Mouse (Mus musculus) liver, embryonic 16.5 days (tissue): ENCODE measurements around the gene Fam240a. TPM values are rescaled to one million over a fixed set of nuclear protein-coding genes. Genes with fewer than 3 reads are reported as not detected.

ENCODE experiments used
- ATAC-seq: fragments of 200-750 bp; cut with Nextera tagmentation; 2 replicates; pipeline ENCODE4 v1.8.0; 2017; ENCODE audit warnings: low read depth, mild to moderate bottlenecking, moderate number of reproducible peaks, moderate library complexity
- H3K27ac ChIP-seq: fragments of 300-500 bp; sonication (generic); 2 replicates; pipeline ENCODE4 v1.5.1; 2014; ENCODE audit warnings: mild to moderate bottlenecking, low read length
- H3K27me3 ChIP-seq: fragments of 300-500 bp; sonication (generic); 2 replicates; pipeline ENCODE4 v1.6.1; 2014; ENCODE audit warnings: low read depth, low read length, mixed read lengths; ENCODE audit not compliant: control insufficient read depth, insufficient read depth
- H3K36me3 ChIP-seq: fragments of 300-500 bp; sonication (generic); 2 replicates; pipeline ENCODE4 v1.6.1; 2014; ENCODE audit warnings: mild to moderate bottlenecking; ENCODE audit not compliant: control insufficient read depth, insufficient read depth
- H3K4me1 ChIP-seq: fragments of 300-500 bp; sonication (generic); 2 replicates; pipeline ENCODE4 v1.6.1; 2014; ENCODE audit warnings: low read depth, low read length, mixed read lengths; ENCODE audit not compliant: control insufficient read depth
- H3K4me2 ChIP-seq: fragments of 300-500 bp; sonication (generic); 2 replicates; pipeline ENCODE4 v1.6.1; 2014; ENCODE audit warnings: low read depth, low read length, mixed read lengths
- H3K4me3 ChIP-seq: fragments of 300-500 bp; sonication (generic); 2 replicates; pipeline ENCODE4 v1.5.1; 2014; ENCODE audit warnings: low read depth, mild to moderate bottlenecking, low read length
- H3K9ac ChIP-seq: fragments of 300-500 bp; sonication (generic); 2 replicates; pipeline ENCODE4 v1.6.1; 2014; ENCODE audit warnings: low read depth, low read length
- H3K9me3 ChIP-seq: fragments of 300-500 bp; sonication (generic); replicated peaks from 2 replicates; pipeline ENCODE4 v1.6.1; 2016; ENCODE audit warnings: low read length; ENCODE audit not compliant: control insufficient read depth
- WGBS: fragments of 180-500 bp; shearing (Covaris S2); extraction: QIAGEN DNeasy Blood & Tissue Kit; methylation state at CpG from one replicate; pipeline ENCODE4 v1.1.7; 2014; ENCODE audit not compliant: insufficient replicate concordance; 5-methylcytosine and 5-hydroxymethylcytosine counted together
- polyA plus RNA-seq: library from polyadenylated mRNA; unstranded; fragments of >200 nt; fragmentation: Nextera tagmentation; extraction: Ambion mirVana; gene quantifications from 2 replicates; pipeline ENCODE4 v1.2.1, GENCODE M21; 2015

The Fam240a gene
- polyA plus RNA-seq, 1 experiment from 2014 or later = not detected

GRCm38 (mm10) chr9:110931573-110931972, 14.9 kb upstream of the Fam240a start:
- no peaks in the 10 kb centered on the region for H3K36me3 ChIP-seq
- H3K9ac ChIP-seq = no peak overlapping the region
- H3K4me1 ChIP-seq = no peaks in the 10 kb centered on the region
- 59% methylated on average over 6 of the region's 6 CpGs for WGBS
- H3K9me3 ChIP-seq = no peaks in the 10 kb centered on the region
- H3K27ac ChIP-seq = no peak overlapping the region
- H3K27me3 ChIP-seq = no peaks in the 10 kb centered on the region
- H3K4me3 ChIP-seq = no peak overlapping the region
- ATAC-seq = no peak
- H3K4me2 ChIP-seq = no peak overlapping the region

GRCm38 (mm10) chr9:110922759-110923158, 6.1 kb upstream of the Fam240a start:
- Histone ChIP-seq H3K27ac (no peak overlapping the region), H3K4me1 (no peaks in the 10 kb centered on the region), H3K4me3 (no peak overlapping the region), H3K4me2 (no peak overlapping the region), H3K27me3 (no peaks in the 10 kb centered on the region), H3K9me3 (no peaks in the 10 kb centered on the region), H3K36me3 (no peaks in the 10 kb centered on the region), H3K9ac (no peak overlapping the region)
- no peak for ATAC-seq
- WGBS = 12% methylated on average over 7 of the region's 7 CpGs

GRCm38 (mm10) chr9:110920665-110921419, 4.2 kb upstream of the Fam240a start:
- ATAC-seq = no peak
- WGBS = 46% methylated on average over 15 of the region's 15 CpGs
- Histone ChIP-seq H3K9me3 (no peaks in the 10 kb centered on the region), H3K27me3 (no peaks in the 10 kb centered on the region), H3K9ac (no peak overlapping the region), H3K4me2 (no peak overlapping the region), H3K27ac (no peak overlapping the region), H3K36me3 (no peaks in the 10 kb centered on the region), H3K4me3 (no peak overlapping the region), H3K4me1 (no peaks in the 10 kb centered on the region)

- 26% methylated on average over 8 of the region's 8 CpGs for WGBS
- no peaks in the 10 kb centered on the region for H3K4me1 ChIP-seq
- H3K27ac ChIP-seq = no peak overlapping the region
- no peak overlapping the region for H3K4me2 ChIP-seq
- no peaks in the 10 kb centered on the region for H3K9me3 ChIP-seq
- no peak overlapping the region for H3K9ac ChIP-seq
- no peaks in the 10 kb centered on the region for H3K27me3 ChIP-seq
- no peaks in the 10 kb centered on the region for H3K36me3 ChIP-seq
- H3K4me3 ChIP-seq = no peak overlapping the region
- ATAC-seq = no peak
These were observed 1.2 kb downstream of the Fam240a start for GRCm38 (mm10) chr9:110915466-110915865.

GRCm38 (mm10) chr9:110914631-110915236, 1.9 kb downstream of the Fam240a start:
- WGBS = 52% methylated on average over 21 of the region's 21 CpGs
- no peaks in the 10 kb centered on the region for H3K4me1 ChIP-seq
- H3K27me3 ChIP-seq = no peaks in the 10 kb centered on the region
- H3K36me3 ChIP-seq = no peaks in the 10 kb centered on the region
- H3K4me3 ChIP-seq = no peak overlapping the region
- H3K9ac ChIP-seq = no peak overlapping the region
- ATAC-seq = no peak
- no peaks in the 10 kb centered on the region for H3K9me3 ChIP-seq
- H3K4me2 ChIP-seq = no peak overlapping the region
- no peak overlapping the region for H3K27ac ChIP-seq

GRCm38 (mm10) chr9:110909371-110909967, 7.2 kb downstream of the Fam240a start:
- no peak overlapping the region for H3K4me2 ChIP-seq
- 45% methylated on average over 6 of the region's 6 CpGs for WGBS

GRCm38 (mm10) chr9:110908631-110909016, 8.0 kb downstream of the Fam240a start:
- H3K9ac ChIP-seq = no peak overlapping the region
- H3K27me3 ChIP-seq = no peaks in the 10 kb centered on the region
- no peaks in the 10 kb centered on the region for H3K4me1 ChIP-seq
- H3K27ac ChIP-seq = no peak overlapping the region
- no peaks in the 10 kb centered on the region for H3K36me3 ChIP-seq
- no peak overlapping the region for H3K4me3 ChIP-seq
- 68% methylated on average over 3 of the region's 3 CpGs for WGBS
- no peaks in the 10 kb centered on the region for H3K9me3 ChIP-seq
- ATAC-seq = no peak
- no peak overlapping the region for H3K4me2 ChIP-seq

More at GRCm38 (mm10) chr9:110909371-110909967, 7.2 kb downstream of the Fam240a start:
- H3K9ac ChIP-seq = no peak overlapping the region
- H3K4me3 ChIP-seq = no peak overlapping the region
- no peaks in the 10 kb centered on the region for H3K27me3 ChIP-seq
- no peaks in the 10 kb centered on the region for H3K9me3 ChIP-seq
- ATAC-seq = no peak
- no peaks in the 10 kb centered on the region for H3K4me1 ChIP-seq
- no peaks in the 10 kb centered on the region for H3K36me3 ChIP-seq
- H3K27ac ChIP-seq = no peak overlapping the region

- no peaks in the 10 kb centered on the region for H3K4me1 ChIP-seq
- WGBS = 58% methylated on average over 4 of the region's 4 CpGs
- no peak overlapping the region for H3K27ac ChIP-seq
- no peaks in the 10 kb centered on the region for H3K27me3 ChIP-seq
- H3K9ac ChIP-seq = no peak overlapping the region
- no peak for ATAC-seq
- no peak overlapping the region for H3K4me2 ChIP-seq
- no peaks in the 10 kb centered on the region for H3K9me3 ChIP-seq
- no peak overlapping the region for H3K4me3 ChIP-seq
- no peaks in the 10 kb centered on the region for H3K36me3 ChIP-seq
These were observed 8.6 kb downstream of the Fam240a start for GRCm38 (mm10) chr9:110907838-110908630.
